Comparison of ENCODE assay signal across 21 mouse cellular contexts in genomic region chr5:91156677-91157076, GRCm38 (mm10). TPM values are rescaled to one million over a fixed set of nuclear protein-coding genes. Genes with fewer than 3 reads are reported as not detected.
DNase-seq lines count a peak whose midpoint lies in the region; ATAC-seq and TF ChIP-seq lines count a peak whose summit lies in the region.
"Had no signal": no experiment of that assay in that cellular context is flagged by ENCODE, and none has a peak within 500 bp of the region (broad histone marks: within the 10 kb centered on the region; RNA-seq: fewer than 3 reads in every experiment).

No protein-coding gene starts in this region.

- no peaks in the 10 kb centered on the region for H3K27me3 ChIP-seq in cerebellum, adult 2 months (ENCODE audit: control insufficient read depth, insufficient read depth, low read length)
- no peaks in the 10 kb centered on the region for H3K27me3 ChIP-seq in intestine, embryonic 15.5 days (replicated peaks)
- H3K27me3 ChIP-seq: hindbrain, embryonic 15.5 days; liver, embryonic 13.5 days; neural tube, embryonic 12.5 days had no signal

- H3K9me3 ChIP-seq in intestine, embryonic 15.5 days: no peaks in the 10 kb centered on the region
- H3K9me3 ChIP-seq: hindbrain, embryonic 15.5 days; liver, embryonic 13.5 days; neural tube, embryonic 12.5 days had no signal

- peak; percentile 86 for ATAC-seq in intestine, embryonic 15.5 days
- ATAC-seq: forebrain, postnatal 0 days had no signal

- 76% methylated on average over 8 of the region's 8 CpGs for WGBS in cerebellum, adult 2 months
- WGBS in intestine, embryonic 15.5 days: 75% methylated on average over 8 of the region's 8 CpGs

- H3K27ac ChIP-seq in cerebellum, adult 2 months (ENCODE audit: insufficient read depth, low read length): no peak overlapping the region
- no peak overlapping the region for H3K27ac ChIP-seq in intestine, embryonic 15.5 days
- H3K27ac ChIP-seq: hindbrain, embryonic 15.5 days; liver, embryonic 13.5 days; neural tube, embryonic 12.5 days had no signal

- no peak overlapping the region for H3K4me2 ChIP-seq in intestine, embryonic 15.5 days (replicated peaks)
- H3K4me2 ChIP-seq: hindbrain, embryonic 15.5 days; liver, embryonic 13.5 days; neural tube, embryonic 12.5 days had no signal

- H3K4me3 ChIP-seq in cerebellum, adult 2 months (replicated peaks; ENCODE audit: insufficient read depth, low read depth, low read length): no peak overlapping the region
- no peak overlapping the region for H3K4me3 ChIP-seq in intestine, embryonic 15.5 days (replicated peaks)
- H3K4me3 ChIP-seq: hindbrain, embryonic 15.5 days; liver, embryonic 13.5 days; neural tube, embryonic 12.5 days had no signal

- no peaks in the 10 kb centered on the region for H3K4me1 ChIP-seq in cerebellum, adult 2 months (ENCODE audit: control insufficient read depth, insufficient read depth, low read length)
- H3K4me1 ChIP-seq in intestine, embryonic 15.5 days (replicated peaks): no peaks in the 10 kb centered on the region
- H3K4me1 ChIP-seq: hindbrain, embryonic 15.5 days; liver, embryonic 13.5 days; neural tube, embryonic 12.5 days had no signal

- H3K36me3 ChIP-seq in intestine, embryonic 15.5 days: no peaks in the 10 kb centered on the region
- H3K36me3 ChIP-seq: hindbrain, embryonic 15.5 days; liver, embryonic 13.5 days; neural tube, embryonic 12.5 days had no signal

- H3K9ac ChIP-seq in intestine, embryonic 15.5 days: no peak overlapping the region
- H3K9ac ChIP-seq: forebrain, postnatal 0 days; hindbrain, embryonic 15.5 days; liver, embryonic 13.5 days; neural tube, embryonic 12.5 days had no signal

- no peak for TF ChIP-seq POLR2A in cerebellum, adult 2 months (IDR thresholded peaks at IDR 0.05; ENCODE audit: borderline replicate concordance, insufficient read depth, low read length)

- TF ChIP-seq CTCF in cerebellum, adult 2 months (IDR thresholded peaks at IDR 0.05; ENCODE audit: borderline replicate concordance, insufficient read depth, low read depth, low read length): no peak

- peak; percentile 9 to 14 for DNase-seq in cerebellum, postnatal 10 days
- no peak for DNase-seq in cerebellum, adult 2 months
- peak; percentile 13 to 15 for DNase-seq in urinary bladder, postnatal 36 days (ENCODE audit: low spot score in 2 of 2)
- no peak for DNase-seq in urinary bladder, postnatal 4 days (ENCODE audit: low spot score in 2 of 2)
- DNase-seq in thymus, adult 18-20 months: no peak
- DNase-seq in layer of hippocampus, postnatal 36 days: no peak
- DNase-seq: cerebellum, adult 9-11 months; embryo, embryonic 11 days; forebrain, postnatal 0 days; gastrocnemius, postnatal 10 days; kidney, adult 8-10 months; liver, embryonic 13.5 days; midbrain, embryonic 14.5 days; right cerebral cortex, postnatal 14 days had no signal

RNA-seq across cellular contexts. Expression of gene Areg, which starts 17.3 kb away (rescaled TPM):
- 0.08 TPM in 2 replicates for polyA plus RNA-seq in cerebellum, adult 2 months (2012; rRNA removed)
- polyA plus RNA-seq in intestine, embryonic 15.5 days (2015; fragmentation: Nextera tagmentation; extraction: Ambion mirVana): 5.4 and 5.9 TPM in 2 replicates
- not detected for total RNA-seq in layer of hippocampus, postnatal 36 days (2021)
- total RNA-seq: forebrain, postnatal 0 days; gastrocnemius, postnatal 10 days; heart, adult 8-10 months; megakaryocyte progenitor cell, adult 5-6 weeks; MEL had no signal
- polyA plus RNA-seq: limb, embryonic 11.5 days; liver, embryonic 13.5 days; midbrain, embryonic 14.5 days had no signal

Comparison
In these comparisons a context has a peak if more than half of its experiments do, and no peak if none do; other contexts are left out.
1. DNase-seq: peak in cerebellum, postnatal 10 days (2 of 2) and urinary bladder, postnatal 36 days (2 of 2); none in cerebellum, adult 2 months (0 of 2), urinary bladder, postnatal 4 days (0 of 2), thymus, adult 18-20 months (0 of 2) and layer of hippocampus, postnatal 36 days (0 of 2).